In genomic region chr11:85837291-85837647, GRCm38 (mm10) we compare ENCODE assay signal across 9 mouse cellular contexts. TPM values are rescaled to one million over a fixed set of nuclear protein-coding genes. Genes with fewer than 3 reads are reported as not detected.
A peak's percentile ranks its signal among the peaks of the same experiment; 100 is the strongest.
DNase-seq lines count a peak whose midpoint lies in the region; ATAC-seq lines count a peak whose summit lies in the region.
"Had no signal": no experiment of that assay in that cellular context is flagged by ENCODE, and none has a peak within 500 bp of the region (broad histone marks: within the 10 kb centered on the region; RNA-seq: fewer than 3 reads in every experiment).

No protein-coding gene starts in this region.

- H3K9me3 ChIP-seq in kidney, embryonic 14.5 days (ENCODE audit: control insufficient read depth, low read length) = no peaks in the 10 kb centered on the region
- no peaks in the 10 kb centered on the region for H3K9me3 ChIP-seq in embryonic facial prominence, embryonic 15.5 days (replicated peaks)
- no peaks in the 10 kb centered on the region for H3K9me3 ChIP-seq in liver, embryonic 13.5 days (replicated peaks)

- peak overlapping the region; percentile 78 for H3K4me2 ChIP-seq in kidney, embryonic 14.5 days (replicated peaks; ENCODE audit: low read depth, low read length)
- H3K4me2 ChIP-seq in embryonic facial prominence, embryonic 15.5 days (replicated peaks) = peak overlapping the region; percentile 81
- H3K4me2 ChIP-seq in liver, embryonic 13.5 days = peak overlapping the region; percentile 28

- H3K27ac ChIP-seq in kidney, embryonic 14.5 days (ENCODE audit: low read depth, low read length) = peak overlapping the region; percentile 88
- H3K27ac ChIP-seq in embryonic facial prominence, embryonic 15.5 days (replicated peaks) = peak overlapping the region; percentile 89
- H3K27ac ChIP-seq in liver, embryonic 13.5 days = no peak overlapping the region

- peak overlapping the region; percentile 73 for H3K4me3 ChIP-seq in kidney, embryonic 14.5 days (ENCODE audit: low read length)
- peak overlapping the region; percentile 67 for H3K4me3 ChIP-seq in embryonic facial prominence, embryonic 15.5 days (replicated peaks)
- H3K4me3 ChIP-seq in liver, embryonic 13.5 days (replicated peaks) = peak overlapping the region; percentile 18

- H3K9ac ChIP-seq in kidney, embryonic 14.5 days (ENCODE audit: low read depth, low read length) = peak overlapping the region; percentile 97
- H3K9ac ChIP-seq in embryonic facial prominence, embryonic 15.5 days = peak overlapping the region; percentile 80
- H3K9ac ChIP-seq in liver, embryonic 13.5 days = no peak overlapping the region

- 2% methylated on average over 18 of the region's 18 CpGs for WGBS in kidney, embryonic 14.5 days
- 5% methylated on average over 18 of the region's 18 CpGs for WGBS in embryonic facial prominence, embryonic 15.5 days
- 4% methylated on average over 18 of the region's 18 CpGs for WGBS in liver, embryonic 13.5 days (ENCODE audit: insufficient replicate concordance)

- no peak for ATAC-seq in kidney, embryonic 14.5 days (ENCODE audit: low FRiP score, low TSS enrichment)
- no peak for ATAC-seq in embryonic facial prominence, embryonic 15.5 days (ENCODE audit: insufficient number of reproducible peaks, low FRiP score, low TSS enrichment, low read depth)
- no peak for ATAC-seq in liver, embryonic 13.5 days (ENCODE audit: low read depth)
- ATAC-seq in CD4-positive, CD25-positive, alpha-beta regulatory T cell, adult 4 months = no peak

- peaks cover 40% of the 10 kb centered on the region for H3K27me3 ChIP-seq in kidney, embryonic 14.5 days (ENCODE audit: control insufficient read depth, insufficient read depth, low read length)
- H3K27me3 ChIP-seq in embryonic facial prominence, embryonic 15.5 days = peaks cover 57% of the 10 kb centered on the region
- peaks cover 100% of the 10 kb centered on the region for H3K27me3 ChIP-seq in liver, embryonic 13.5 days

- peaks cover 17% of the 10 kb centered on the region for H3K4me1 ChIP-seq in kidney, embryonic 14.5 days (ENCODE audit: control insufficient read depth, insufficient read depth, low read length)
- peaks cover 60% of the 10 kb centered on the region for H3K4me1 ChIP-seq in embryonic facial prominence, embryonic 15.5 days
- peaks cover 28% of the 10 kb centered on the region for H3K4me1 ChIP-seq in liver, embryonic 13.5 days (replicated peaks)

- peaks cover 45% of the 10 kb centered on the region for H3K36me3 ChIP-seq in kidney, embryonic 14.5 days (ENCODE audit: control insufficient read depth, insufficient read depth, low read length)
- no peaks in the 10 kb centered on the region for H3K36me3 ChIP-seq in embryonic facial prominence, embryonic 15.5 days
- no peaks in the 10 kb centered on the region for H3K36me3 ChIP-seq in liver, embryonic 13.5 days

- no peak for DNase-seq in kidney, postnatal 25 days
- DNase-seq in ZHBTc4 (ENCODE audit: low read depth, low spot score) = peak; percentile 41
- no peak for DNase-seq in liver, embryonic 13.5 days
- no peak for DNase-seq in spleen, adult 18-20 months
- DNase-seq: right cerebral cortex, adult 18-20 months had no signal

RNA-seq across cellular contexts. Expression of gene Tbx2, which starts 4.9 kb away (rescaled TPM):
- 18.2 and 19.8 TPM in 2 replicates for polyA plus RNA-seq in kidney, embryonic 14.5 days (2014; fragmentation: Nextera tagmentation; extraction: Ambion mirVana)
- 8.0 and 8.1 TPM in 2 replicates for polyA plus RNA-seq in embryonic facial prominence, embryonic 15.5 days (2015; fragmentation: Nextera tagmentation; extraction: Ambion mirVana)
- 0.25 and 0.27 TPM in 2 replicates for polyA plus RNA-seq in liver, embryonic 13.5 days (2015; fragmentation: Nextera tagmentation; extraction: Ambion mirVana)
- not detected for polyA plus RNA-seq in CD4-positive, CD25-positive, alpha-beta regulatory T cell, adult 4 months (2017; shearing (Covaris generic))

RNA-seq across cellular contexts. Expression of gene Gm11444, which starts 12.9 kb away (rescaled TPM):
- not detected in 2 replicates for polyA plus RNA-seq in kidney, embryonic 14.5 days (2014; fragmentation: Nextera tagmentation; extraction: Ambion mirVana)
- 0.31 TPM in 1 of 2 replicates, not detected in the other for polyA plus RNA-seq in embryonic facial prominence, embryonic 15.5 days (2015; fragmentation: Nextera tagmentation; extraction: Ambion mirVana)
- polyA plus RNA-seq in liver, embryonic 13.5 days (2015; fragmentation: Nextera tagmentation; extraction: Ambion mirVana) = not detected in 2 replicates
- polyA plus RNA-seq in CD4-positive, CD25-positive, alpha-beta regulatory T cell, adult 4 months (2017; shearing (Covaris generic)) = under 1 TPM in 1 of 2 experiments, not detected in 1; 0.59 TPM
- polyA plus RNA-seq: cerebellum, adult 2 months had no signal

RNA-seq across cellular contexts. Expression of gene Tbx4, which starts 49.0 kb away (rescaled TPM):
- polyA plus RNA-seq in kidney, embryonic 14.5 days (2014; fragmentation: Nextera tagmentation; extraction: Ambion mirVana) = 0.06 TPM in 1 of 2 replicates, not detected in the other
- 1.8 and 2.1 TPM in 2 replicates for polyA plus RNA-seq in embryonic facial prominence, embryonic 15.5 days (2015; fragmentation: Nextera tagmentation; extraction: Ambion mirVana)
- polyA plus RNA-seq in liver, embryonic 13.5 days (2015; fragmentation: Nextera tagmentation; extraction: Ambion mirVana) = 0.05 and 0.06 TPM in 2 replicates
- polyA plus RNA-seq in CD4-positive, CD25-positive, alpha-beta regulatory T cell, adult 4 months (2017; shearing (Covaris generic)) = not detected

Comparison
In these comparisons a context has a peak if more than half of its experiments do, and no peak if none do; other contexts are left out.
1. H3K4me2 ChIP-seq: peak in every context shown above with its lines; median percentile 81 in embryonic facial prominence, embryonic 15.5 days; 78 in kidney, embryonic 14.5 days; 28 in liver, embryonic 13.5 days.
2. H3K4me3 ChIP-seq: peak in every context shown above with its lines; median percentile 73 in kidney, embryonic 14.5 days; 67 in embryonic facial prominence, embryonic 15.5 days; 18 in liver, embryonic 13.5 days.